ENCODE assay signal across 17 mouse cellular contexts in genomic region chr13:6167055-6167761, GRCm38 (mm10).
DNase-seq lines count a peak whose midpoint lies in the region; ATAC-seq and TF ChIP-seq lines count a peak whose summit lies in the region.
"Had no signal": no experiment of that assay in that cellular context is flagged by ENCODE, and none has a peak within 500 bp of the region (broad histone marks: within the 10 kb centered on the region; RNA-seq: fewer than 3 reads in every experiment).

No protein-coding gene starts in this region.

- no peak overlapping the region for H3K9ac ChIP-seq in forebrain, embryonic 14.5 days (ENCODE audit: low read length)
- H3K9ac ChIP-seq in heart, postnatal 0 days (replicated peaks; ENCODE audit: low read depth, low read length), result no peak overlapping the region
- H3K9ac ChIP-seq in heart, embryonic 12.5 days, result no peak overlapping the region
- H3K9ac ChIP-seq in midbrain, embryonic 15.5 days, result no peak overlapping the region
- H3K9ac ChIP-seq in midbrain, embryonic 11.5 days (ENCODE audit: low read length), result no peak overlapping the region
- H3K9ac ChIP-seq: embryonic facial prominence, embryonic 15.5 days; intestine, embryonic 15.5 days; limb, embryonic 12.5 days; midbrain, embryonic 13.5 days; neural tube, embryonic 12.5 days had no signal

- no peak overlapping the region for H3K27ac ChIP-seq in forebrain, embryonic 14.5 days (ENCODE audit: low read depth, low read length)
- no peak overlapping the region for H3K27ac ChIP-seq in forebrain, embryonic 10.5 days
- H3K27ac ChIP-seq in heart, postnatal 0 days (ENCODE audit: low read depth), result no peak overlapping the region
- no peak overlapping the region for H3K27ac ChIP-seq in heart, embryonic 12.5 days (ENCODE audit: poor library complexity, severe bottlenecking)
- H3K27ac ChIP-seq in midbrain, embryonic 15.5 days, result no peak overlapping the region
- no peak overlapping the region for H3K27ac ChIP-seq in midbrain, embryonic 11.5 days (ENCODE audit: low read depth, low read length)
- H3K27ac ChIP-seq: embryonic facial prominence, embryonic 15.5 days; intestine, embryonic 15.5 days; limb, embryonic 12.5 days; midbrain, embryonic 13.5 days; neural tube, embryonic 12.5 days had no signal

- no peaks in the 10 kb centered on the region; the same call in 1 of the 2 replicates for H3K9me3 ChIP-seq in forebrain, embryonic 14.5 days (replicated peaks; ENCODE audit: control insufficient read depth, low read length)
- H3K9me3 ChIP-seq in forebrain, embryonic 10.5 days, result no peaks in the 10 kb centered on the region
- H3K9me3 ChIP-seq in heart, postnatal 0 days (replicated peaks; ENCODE audit: control insufficient read depth, low read length), result no peaks in the 10 kb centered on the region
- 0 out of 2 replicates have a peak, but pooled peaks cover 2% of the 10 kb centered on the region for H3K9me3 ChIP-seq in heart, embryonic 12.5 days (replicated peaks)
- no peaks in the 10 kb centered on the region for H3K9me3 ChIP-seq in midbrain, embryonic 15.5 days
- no peaks in the 10 kb centered on the region for H3K9me3 ChIP-seq in midbrain, embryonic 11.5 days (ENCODE audit: control insufficient read depth, low read length)
- H3K9me3 ChIP-seq: embryonic facial prominence, embryonic 15.5 days; intestine, embryonic 15.5 days; limb, embryonic 12.5 days; midbrain, embryonic 13.5 days; neural tube, embryonic 12.5 days had no signal

- no peak overlapping the region for H3K4me3 ChIP-seq in forebrain, embryonic 14.5 days (ENCODE audit: low read depth, low read length)
- no peak overlapping the region for H3K4me3 ChIP-seq in forebrain, embryonic 10.5 days
- H3K4me3 ChIP-seq in heart, postnatal 0 days (ENCODE audit: low read depth, low read length), result no peak overlapping the region
- H3K4me3 ChIP-seq in heart, embryonic 12.5 days, result no peak overlapping the region
- no peak overlapping the region for H3K4me3 ChIP-seq in midbrain, embryonic 15.5 days
- no peak overlapping the region for H3K4me3 ChIP-seq in midbrain, embryonic 11.5 days (ENCODE audit: low read depth, low read length)
- H3K4me3 ChIP-seq: embryonic facial prominence, embryonic 15.5 days; intestine, embryonic 15.5 days; limb, embryonic 12.5 days; midbrain, embryonic 13.5 days; neural tube, embryonic 12.5 days had no signal

- 87% methylated on average over 1 of the region's 1 CpGs for WGBS in forebrain, embryonic 14.5 days
- WGBS in forebrain, embryonic 10.5 days, result 89% methylated on average over 1 of the region's 1 CpGs
- WGBS in heart, postnatal 0 days, result 33% methylated on average over 1 of the region's 1 CpGs
- WGBS in heart, embryonic 12.5 days, result 66% methylated on average over 1 of the region's 1 CpGs
- WGBS in midbrain, embryonic 15.5 days, result 85% methylated on average over 1 of the region's 1 CpGs
- 88% methylated on average over 1 of the region's 1 CpGs for WGBS in midbrain, embryonic 11.5 days

- DNase-seq in forebrain, embryonic 14.5 days (ENCODE audit: low spot score), result peak; percentile 23
- DNase-seq in forebrain, embryonic 10.5 days (ENCODE audit: extremely low spot score, low spot score), result no peak
- peak; percentile 50 for DNase-seq in heart, postnatal 0 days (ENCODE audit: low spot score)
- no peak for DNase-seq in midbrain, embryonic 11.5 days (ENCODE audit: low spot score, missing footprints)
- DNase-seq in retina, adult 2 months (ENCODE audit: low read depth, low spot score), result peak; percentile 6
- DNase-seq in gastrocnemius, adult 8-10 months (ENCODE audit: low spot score in 2 of 2), result no peak
- DNase-seq: cerebellum, adult 11 months; cerebellum, postnatal 36 days; gastrocnemius, postnatal 36 days; lung, postnatal 4 days had no signal

- no peak overlapping the region for H3K4me2 ChIP-seq in forebrain, embryonic 14.5 days (ENCODE audit: low read length)
- no peak overlapping the region for H3K4me2 ChIP-seq in heart, postnatal 0 days (ENCODE audit: low read depth, low read length)
- no peak overlapping the region for H3K4me2 ChIP-seq in heart, embryonic 12.5 days
- H3K4me2 ChIP-seq in midbrain, embryonic 15.5 days, result no peak overlapping the region
- H3K4me2 ChIP-seq in midbrain, embryonic 11.5 days, result no peak overlapping the region
- H3K4me2 ChIP-seq: embryonic facial prominence, embryonic 15.5 days; intestine, embryonic 15.5 days; limb, embryonic 12.5 days; midbrain, embryonic 13.5 days; neural tube, embryonic 12.5 days had no signal

- ATAC-seq in forebrain, embryonic 14.5 days, result no peak
- no peak for ATAC-seq in heart, postnatal 0 days (ENCODE audit: insufficient read depth, low read depth)
- no peak for ATAC-seq in heart, embryonic 12.5 days (ENCODE audit: insufficient number of reproducible peaks, low FRiP score)
- 0 out of 2 replicates have a peak, but pooled peaks have one; percentile 24 for ATAC-seq in midbrain, embryonic 15.5 days (replicated peaks)
- no peak for ATAC-seq in midbrain, embryonic 11.5 days (ENCODE audit: low FRiP score)
- ATAC-seq: intestine, embryonic 15.5 days; midbrain, embryonic 13.5 days had no signal

- TF ChIP-seq EP300 in heart, postnatal 0 days (IDR thresholded peaks at IDR 0.05; ENCODE audit: low read depth), result no peak

- TF ChIP-seq CTCF in heart, postnatal 0 days (IDR thresholded peaks at IDR 0.05; ENCODE audit: low read depth), result no peak

- no peaks in the 10 kb centered on the region for H3K36me3 ChIP-seq in forebrain, embryonic 14.5 days (ENCODE audit: control insufficient read depth, insufficient read depth, low read length)
- H3K36me3 ChIP-seq in forebrain, embryonic 10.5 days (replicated peaks), result no peaks in the 10 kb centered on the region
- H3K36me3 ChIP-seq in heart, postnatal 0 days (replicated peaks; ENCODE audit: control insufficient read depth, insufficient read depth, low read length), result no peaks in the 10 kb centered on the region
- no peaks in the 10 kb centered on the region for H3K36me3 ChIP-seq in heart, embryonic 12.5 days
- no peaks in the 10 kb centered on the region for H3K36me3 ChIP-seq in midbrain, embryonic 15.5 days (replicated peaks)
- H3K36me3 ChIP-seq in midbrain, embryonic 11.5 days (ENCODE audit: control insufficient read depth, insufficient read depth, low read length), result no peaks in the 10 kb centered on the region
- H3K36me3 ChIP-seq: embryonic facial prominence, embryonic 15.5 days; intestine, embryonic 15.5 days; limb, embryonic 12.5 days; midbrain, embryonic 13.5 days; neural tube, embryonic 12.5 days had no signal

- H3K4me1 ChIP-seq in forebrain, embryonic 14.5 days (ENCODE audit: control insufficient read depth, insufficient read depth, low read length), result no peaks in the 10 kb centered on the region
- H3K4me1 ChIP-seq in forebrain, embryonic 10.5 days, result no peaks in the 10 kb centered on the region
- 0 out of 2 replicates have a peak, but pooled peaks cover 4% of the 10 kb centered on the region for H3K4me1 ChIP-seq in heart, postnatal 0 days (ENCODE audit: control insufficient read depth, insufficient read depth)
- H3K4me1 ChIP-seq in heart, embryonic 12.5 days (replicated peaks), result peaks cover 3% of the 10 kb centered on the region
- no peaks in the 10 kb centered on the region for H3K4me1 ChIP-seq in midbrain, embryonic 15.5 days
- H3K4me1 ChIP-seq in midbrain, embryonic 11.5 days (ENCODE audit: control insufficient read depth, insufficient read depth, low read length), result no peaks in the 10 kb centered on the region
- H3K4me1 ChIP-seq: embryonic facial prominence, embryonic 15.5 days; intestine, embryonic 15.5 days; limb, embryonic 12.5 days; midbrain, embryonic 13.5 days; neural tube, embryonic 12.5 days had no signal

- H3K27me3 ChIP-seq in forebrain, embryonic 14.5 days (replicated peaks; ENCODE audit: control insufficient read depth, insufficient read depth, low read length), result no peaks in the 10 kb centered on the region
- no peaks in the 10 kb centered on the region for H3K27me3 ChIP-seq in forebrain, embryonic 10.5 days (ENCODE audit: poor library complexity, severe bottlenecking)
- H3K27me3 ChIP-seq in heart, postnatal 0 days (ENCODE audit: control insufficient read depth, insufficient read depth, low read length), result no peaks in the 10 kb centered on the region
- H3K27me3 ChIP-seq in heart, embryonic 12.5 days (replicated peaks), result no peaks in the 10 kb centered on the region
- no peaks in the 10 kb centered on the region for H3K27me3 ChIP-seq in midbrain, embryonic 15.5 days (replicated peaks)
- H3K27me3 ChIP-seq in midbrain, embryonic 11.5 days (ENCODE audit: control insufficient read depth, insufficient read depth, low read length), result no peaks in the 10 kb centered on the region
- H3K27me3 ChIP-seq: embryonic facial prominence, embryonic 15.5 days; intestine, embryonic 15.5 days; limb, embryonic 12.5 days; midbrain, embryonic 13.5 days; neural tube, embryonic 12.5 days had no signal

Comparison
In these comparisons a context has a peak if more than half of its experiments do, and no peak if none do; other contexts are left out.
1. DNase-seq: peak in forebrain, embryonic 14.5 days (single experiment), heart, postnatal 0 days (single experiment) and retina, adult 2 months (single experiment); none in forebrain, embryonic 10.5 days (single experiment), midbrain, embryonic 11.5 days (single experiment) and gastrocnemius, adult 8-10 months (0 of 2).